Mouse (Mus musculus) stomach, postnatal 0 days (tissue): ENCODE measurements at regions not wholly inside any gene's neighbourhood (a gene's known extent, or its start where the extent isn't known, plus 50 kb on each side); places are given as distances from the start of the nearest gene placed in this dataset.

Experiments
- ATAC-seq: fragments of 200-750 bp; cut with Nextera tagmentation; 2 replicates; pipeline ENCODE4 v1.8.0; 2017; ENCODE audit not compliant: low FRiP score, low TSS enrichment
- DNase-seq: peaks from one replicate; pipeline ENCODE4 v3.0.0-alpha.2; 2016; ENCODE audit warnings: low spot score
- H3K27ac ChIP-seq: fragments of 300-500 bp; sonication (generic); replicated peaks from 2 replicates; pipeline ENCODE4 v1.5.1; 2014; ENCODE audit warnings: mild to moderate bottlenecking, control low read depth
- H3K27me3 ChIP-seq: fragments of 300-500 bp; sonication (generic); 2 replicates; pipeline ENCODE4 v1.6.1; 2014; ENCODE audit warnings: low read length; ENCODE audit not compliant: control insufficient read depth, insufficient read depth
- H3K36me3 ChIP-seq: fragments of 300-500 bp; sonication (generic); 2 replicates; pipeline ENCODE4 v1.6.1; 2014; ENCODE audit warnings: low read length, mixed read lengths; ENCODE audit not compliant: control insufficient read depth, insufficient read depth
- H3K4me1 ChIP-seq: fragments of 300-500 bp; sonication (generic); replicated peaks from 2 replicates; pipeline ENCODE4 v1.6.1; 2014; ENCODE audit warnings: antibody characterized with exemption; ENCODE audit not compliant: control insufficient read depth, insufficient read depth
- H3K4me2 ChIP-seq: fragments of 300-500 bp; sonication (generic); replicated peaks from 2 replicates; pipeline ENCODE4 v1.6.1; 2014; ENCODE audit warnings: low read depth, mild to moderate bottlenecking, control low read depth, moderate library complexity
- H3K4me3 ChIP-seq: fragments of 300-500 bp; sonication (generic); 2 replicates; pipeline ENCODE4 v1.5.1; 2014; ENCODE audit warnings: low read depth, low read length, control low read depth
- H3K9ac ChIP-seq: fragments of 300-500 bp; sonication (generic); 2 replicates; pipeline ENCODE4 v1.6.1; 2014; ENCODE audit warnings: mild to moderate bottlenecking, low read length, control low read depth, mixed read lengths
- H3K9me3 ChIP-seq: fragments of 300-500 bp; sonication (generic); 2 replicates; pipeline ENCODE4 v1.6.1; 2016; ENCODE audit warnings: low read length; ENCODE audit not compliant: control insufficient read depth
- CTCF ChIP-seq: IDR thresholded peaks from 2 replicates; pipeline ENCODE4 v1.5.1; 2016; ENCODE audit warnings: antibody characterized with exemption, low read depth, mild to moderate bottlenecking, moderate library complexity
- EP300 ChIP-seq: optimal IDR thresholded peaks from 2 replicates; pipeline ENCODE3; 2016; ENCODE audit warnings: antibody characterized with exemption
- WGBS: fragments of 180-500 bp; shearing (Covaris S2); extraction: QIAGEN DNeasy Blood & Tissue Kit; methylation state at CpG from one replicate; pipeline ENCODE4 v1.1.7; 2014; 5-methylcytosine and 5-hydroxymethylcytosine counted together

- Histone ChIP-seq H3K4me1 (no peaks in the 10 kb centered on the region), H3K36me3 (no peaks in the 10 kb centered on the region), H3K4me3 (no peak overlapping the region), H3K27me3 (no peaks in the 10 kb centered on the region), H3K9me3 (no peaks in the 10 kb centered on the region), H3K9ac (no peak overlapping the region), H3K4me2 (no peak overlapping the region; the same call in 1 of the 2 replicates), H3K27ac (no peak overlapping the region)
- TF ChIP-seq EP300: no peak
- peak; percentile 92 for TF ChIP-seq CTCF
- DNase-seq (peak; percentile 70), ATAC-seq (peak; percentile 85)
- 13% methylated on average over 13 of the region's 13 CpGs for WGBS
Observed at GRCm38 (mm10) chr1:64445919-64446318, 86.5 kb upstream of the Creb1 start.

GRCm38 (mm10) chr1:64443436-64443835, 89.0 kb upstream of the Creb1 start:
- Histone ChIP-seq H3K4me3 (no peak overlapping the region), H3K27ac (no peak overlapping the region), H3K36me3 (no peaks in the 10 kb centered on the region), H3K9ac (no peak overlapping the region), H3K4me1 (no peaks in the 10 kb centered on the region), H3K9me3 (no peaks in the 10 kb centered on the region), H3K4me2 (no peak overlapping the region), H3K27me3 (no peaks in the 10 kb centered on the region)
- no peak for ATAC-seq
- 83% methylated on average over 6 of the region's 6 CpGs for WGBS
- DNase-seq: no peak
- TF ChIP-seq EP300 (no peak), CTCF (no peak)

DNA sequence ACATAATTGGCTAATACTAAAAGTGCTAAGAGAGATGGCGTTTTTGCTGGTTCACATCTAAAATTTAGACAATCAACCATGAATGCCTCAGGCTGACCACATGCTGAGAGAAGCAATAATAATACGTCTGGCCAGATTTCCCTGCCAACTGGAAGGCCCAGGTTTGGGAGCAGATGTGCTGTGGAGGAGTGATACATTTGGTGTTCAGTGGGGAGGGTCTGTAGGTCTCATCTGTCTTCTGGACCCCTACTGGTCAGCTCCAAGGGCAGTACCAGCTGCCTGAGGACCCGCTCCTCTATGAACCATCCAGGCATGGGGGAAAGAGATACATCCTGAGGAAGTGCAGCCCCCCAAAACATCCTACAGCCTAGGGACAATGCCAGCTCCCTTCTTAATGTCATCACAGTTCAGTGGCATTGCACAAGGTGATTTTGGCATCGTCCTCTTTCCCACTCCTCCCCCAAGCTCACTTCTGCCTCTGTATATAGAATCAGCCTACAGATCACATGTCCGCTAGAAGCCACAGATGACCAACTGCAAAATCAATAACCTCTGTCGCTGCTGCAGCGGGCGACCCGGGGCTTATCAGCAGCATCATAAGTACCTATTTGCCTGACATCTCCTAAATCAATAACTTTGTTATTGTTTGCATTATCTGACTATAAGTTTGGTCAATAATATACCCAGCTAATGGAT, 90.1 kb upstream of the Creb1 start:
- 49% methylated on average over 9 of the region's 9 CpGs for WGBS
- Histone ChIP-seq H3K4me1 (no peaks in the 10 kb centered on the region), H3K9ac (no peak overlapping the region), H3K36me3 (no peaks in the 10 kb centered on the region), H3K4me2 (no peak overlapping the region), H3K27ac (no peak overlapping the region), H3K9me3 (no peaks in the 10 kb centered on the region), H3K27me3 (no peaks in the 10 kb centered on the region), H3K4me3 (no peak overlapping the region)
- DNase-seq (no peak), ATAC-seq (no peak)
- TF ChIP-seq CTCF (no peak), EP300 (no peak)

DNA sequence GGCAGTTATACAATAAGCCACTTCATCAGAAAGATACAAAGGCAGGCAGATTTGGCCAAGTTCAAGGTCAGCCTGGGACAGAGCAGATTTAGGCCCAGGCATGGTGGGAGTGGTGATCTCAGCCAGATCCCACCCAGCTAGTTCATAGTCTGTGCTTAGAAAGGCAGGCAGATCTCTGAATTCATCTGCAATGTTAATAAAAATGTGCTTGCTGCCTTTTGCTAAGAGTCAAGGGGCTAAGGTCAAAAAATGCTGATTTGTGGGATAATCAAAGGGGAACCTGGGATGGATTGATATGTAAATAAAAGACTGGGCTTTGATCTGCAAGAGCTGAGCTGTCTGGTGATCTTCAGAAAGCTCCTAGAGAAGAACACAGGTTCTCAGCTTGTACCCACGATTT, 109.2 kb upstream of the Creb1 start:
- DNase-seq (no peak), ATAC-seq (no peak)
- H3K36me3 ChIP-seq: no peaks in the 10 kb centered on the region
- no peaks in the 10 kb centered on the region for H3K27me3 ChIP-seq
- H3K4me2 ChIP-seq: no peak overlapping the region
- no peak overlapping the region for H3K27ac ChIP-seq
- TF ChIP-seq EP300: no peak
- no peak for TF ChIP-seq CTCF
- H3K4me3 ChIP-seq: no peak overlapping the region
- no peaks in the 10 kb centered on the region for H3K4me1 ChIP-seq
- no peak overlapping the region for H3K9ac ChIP-seq
- 50% methylated on average over 1 of the region's 1 CpGs for WGBS
- H3K9me3 ChIP-seq: no peaks in the 10 kb centered on the region

DNA sequence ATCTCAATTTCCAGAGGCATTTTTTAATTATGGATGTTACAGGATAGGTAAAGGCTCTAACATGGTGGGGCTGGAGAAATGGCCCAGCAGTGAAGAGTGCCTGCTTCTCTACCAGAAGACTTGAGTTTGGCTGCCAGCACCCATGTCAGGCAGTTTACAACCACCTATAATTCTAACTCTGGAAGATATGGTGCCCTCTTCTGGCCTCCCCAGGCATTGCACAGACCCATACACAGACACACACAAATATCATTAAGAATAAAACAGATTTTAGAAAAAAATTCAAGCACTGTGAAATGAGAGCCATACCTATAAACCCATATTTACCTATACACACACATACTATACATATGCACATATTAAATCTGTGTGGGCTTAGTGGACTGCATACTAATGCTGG, 113.9 kb upstream of the Creb1 start:
- H3K27me3 ChIP-seq: no peaks in the 10 kb centered on the region
- DNase-seq (no peak), ATAC-seq (no peak)

DNA sequence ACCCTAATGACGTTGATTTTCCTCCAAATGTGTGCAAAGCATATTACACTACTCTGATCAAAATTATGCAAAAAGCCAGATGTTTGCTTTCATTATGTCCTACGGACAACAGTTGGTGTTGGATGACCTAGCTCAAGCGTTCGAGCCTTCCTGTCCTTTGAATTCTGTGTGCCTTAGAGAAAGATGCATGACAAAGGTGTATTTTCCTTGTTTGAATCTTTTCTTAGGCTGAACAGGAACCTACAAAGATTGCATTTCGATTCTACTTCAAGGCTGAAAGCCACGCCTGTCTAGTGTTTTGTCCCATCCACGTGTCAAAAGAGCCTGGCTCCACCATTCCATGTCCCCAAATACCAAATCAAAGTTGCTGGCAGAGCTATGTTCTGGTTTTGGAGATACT, 116.5 kb upstream of the Creb1 start:
- Histone ChIP-seq H3K36me3 (no peaks in the 10 kb centered on the region), H3K9me3 (no peaks in the 10 kb centered on the region), H3K4me1 (no peaks in the 10 kb centered on the region), H3K9ac (no peak overlapping the region), H3K4me2 (no peak overlapping the region), H3K27me3 (no peaks in the 10 kb centered on the region), H3K4me3 (no peak overlapping the region), H3K27ac (no peak overlapping the region)
- TF ChIP-seq CTCF (no peak), EP300 (no peak)
- DNase-seq: no peak
- WGBS: 79% methylated on average over 7 of the region's 7 CpGs
- no peak for ATAC-seq

More for the DNA sequence above, 113.9 kb upstream of the Creb1 start:
- H3K4me3 ChIP-seq: no peak overlapping the region
- TF ChIP-seq CTCF (0 out of 2 replicates have a peak, but pooled peaks have one; percentile 25), EP300 (no peak)
- no peaks in the 10 kb centered on the region for H3K36me3 ChIP-seq
- no peak overlapping the region for H3K9ac ChIP-seq
- no peak overlapping the region for H3K27ac ChIP-seq
- H3K4me1 ChIP-seq: no peaks in the 10 kb centered on the region
- H3K4me2 ChIP-seq: no peak overlapping the region
- no peaks in the 10 kb centered on the region for H3K9me3 ChIP-seq
